Mouse (Mus musculus) heart, embryonic 16.5 days (tissue): ENCODE data around the gene Rps27. TPM values are rescaled to one million over a fixed set of nuclear protein-coding genes. Genes with fewer than 3 reads are reported as not detected.
"Not testable (repeated sequence)": the region's sequence is repeated elsewhere in the genome, so short reads cannot be mapped to it uniquely, and the experiment has no call there.

Experiments
- ATAC-seq: fragments of 200-750 bp; cut with Nextera tagmentation; replicated peaks from 2 replicates; pipeline ENCODE4 v1.8.0; 2017; ENCODE audit warnings: moderate number of reproducible peaks; ENCODE audit not compliant: insufficient read depth, low FRiP score; ENCODE audit errors: extremely low read depth
- H3K27ac ChIP-seq: fragments of 300-500 bp; sonication (generic); 2 replicates; pipeline ENCODE4 v1.5.1; 2014; ENCODE audit warnings: mild to moderate bottlenecking, low read length, control low read depth, moderate library complexity
- H3K27me3 ChIP-seq: fragments of 300-500 bp; sonication (generic); 2 replicates; pipeline ENCODE4 v1.6.1; 2014; ENCODE audit warnings: low read length, mixed read lengths; ENCODE audit not compliant: control insufficient read depth, insufficient read depth
- H3K36me3 ChIP-seq: fragments of 300-500 bp; sonication (generic); 2 replicates; pipeline ENCODE4 v1.6.1; 2014; ENCODE audit not compliant: control insufficient read depth, insufficient read depth
- H3K4me1 ChIP-seq: fragments of 300-500 bp; sonication (generic); 2 replicates; pipeline ENCODE4 v1.6.1; 2014; ENCODE audit warnings: low read length, mixed read lengths; ENCODE audit not compliant: control insufficient read depth, insufficient read depth
- H3K4me2 ChIP-seq: fragments of 300-500 bp; sonication (generic); 2 replicates; pipeline ENCODE4 v1.6.1; 2014; ENCODE audit warnings: low read depth, mild to moderate bottlenecking, control low read depth, low read length
- H3K4me3 ChIP-seq: fragments of 300-500 bp; sonication (generic); 2 replicates; pipeline ENCODE4 v1.5.1; 2014; ENCODE audit warnings: mild to moderate bottlenecking, control low read depth, low read length
- H3K9ac ChIP-seq: fragments of 300-500 bp; sonication (generic); 2 replicates; pipeline ENCODE4 v1.6.1; 2014; ENCODE audit warnings: low read length, control low read depth
- H3K9me3 ChIP-seq: fragments of 300-500 bp; sonication (generic); replicated peaks from 2 replicates; pipeline ENCODE4 v1.6.1; 2016; ENCODE audit warnings: low read length; ENCODE audit not compliant: control insufficient read depth
- WGBS: fragments of 180-500 bp; shearing (Covaris S2); extraction: QIAGEN DNeasy Blood & Tissue Kit; methylation state at CpG from one replicate; pipeline ENCODE4 v1.1.7; 2014; 5-methylcytosine and 5-hydroxymethylcytosine counted together
- polyA plus RNA-seq: library from polyadenylated mRNA; unstranded; fragments of >200 nt; fragmentation: Nextera tagmentation; extraction: Ambion mirVana; gene quantifications from 2 replicates; pipeline ENCODE4 v1.2.1, GENCODE M21; 2015

Gene Rps27
- polyA plus RNA-seq, 1 experiment from 2014 or later, result 468 TPM

GRCm38 (mm10) chr3:90252659-90253058, 39.2 kb upstream of the Rps27 start:
- not testable (repeated sequence) for H3K27me3 ChIP-seq, ATAC-seq, H3K4me3 ChIP-seq, H3K4me2 ChIP-seq, H3K27ac ChIP-seq, H3K9ac ChIP-seq, H3K9me3 ChIP-seq
- H3K36me3 ChIP-seq, result peaks cover 15% of the 10 kb centered on the region
- 82% methylated on average over 2 of the region's 2 CpGs for WGBS
- peaks cover 12% of the 10 kb centered on the region for H3K4me1 ChIP-seq

GRCm38 (mm10) chr3:90251731-90252226, 38.3 kb upstream of the Rps27 start:
- Histone ChIP-seq H3K4me1 (peaks cover 14% of the 10 kb centered on the region), H3K36me3 (peaks cover 12% of the 10 kb centered on the region)
- H3K4me2 ChIP-seq, H3K9me3 ChIP-seq, H3K27ac ChIP-seq, H3K27me3 ChIP-seq, ATAC-seq, H3K4me3 ChIP-seq, H3K9ac ChIP-seq: not testable (repeated sequence)
- 96% methylated on average over 11 of the region's 12 CpGs for WGBS

DNA sequence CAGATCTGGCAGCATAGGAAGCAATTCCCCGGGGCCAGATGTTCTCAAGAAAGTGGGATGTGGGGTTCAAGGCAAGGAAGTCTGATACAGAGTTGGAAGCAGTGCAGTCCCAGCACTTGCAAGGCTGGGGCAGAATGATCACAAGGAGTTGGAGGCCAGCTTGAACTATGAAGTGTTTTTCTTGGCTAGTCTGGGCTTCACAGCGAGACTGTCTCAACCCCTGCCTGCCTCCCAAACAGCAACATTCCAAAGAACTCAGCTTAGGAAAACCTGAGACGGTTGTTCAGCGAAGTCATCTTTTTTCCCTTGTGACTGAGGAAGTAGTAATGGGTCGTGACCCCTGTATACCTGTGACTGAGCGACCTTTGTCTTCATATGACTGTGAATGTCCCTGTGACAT, 37.3 kb upstream of the Rps27 start:
- no peak for ATAC-seq
- no peak overlapping the region for H3K27ac ChIP-seq
- H3K4me1 ChIP-seq, result peaks cover 14% of the 10 kb centered on the region
- no peaks in the 10 kb centered on the region for H3K27me3 ChIP-seq
- H3K9me3 ChIP-seq, result no peaks in the 10 kb centered on the region
- H3K9ac ChIP-seq, result no peak overlapping the region
- H3K36me3 ChIP-seq, result peaks cover 12% of the 10 kb centered on the region
- 75% methylated on average over 6 of the region's 6 CpGs for WGBS
- H3K4me2 ChIP-seq, result no peak overlapping the region
- no peak overlapping the region for H3K4me3 ChIP-seq

GRCm38 (mm10) chr3:90248746-90249100, 35.3 kb upstream of the Rps27 start:
- 2% methylated on average over 10 of the region's 10 CpGs for WGBS
- no peaks in the 10 kb centered on the region for H3K27me3 ChIP-seq
- H3K4me2 ChIP-seq, result peak overlapping the region; percentile 82
- H3K9me3 ChIP-seq, result no peaks in the 10 kb centered on the region
- peaks cover 9% of the 10 kb centered on the region for H3K4me1 ChIP-seq
- peak overlapping the region; percentile 92 for H3K9ac ChIP-seq
- peak; percentile 10; the same call in 1 of the 2 replicates for ATAC-seq
- H3K27ac ChIP-seq, result peak overlapping the region; percentile 95
- peak overlapping the region; percentile 93 for H3K4me3 ChIP-seq
- peaks cover 12% of the 10 kb centered on the region for H3K36me3 ChIP-seq

DNA sequence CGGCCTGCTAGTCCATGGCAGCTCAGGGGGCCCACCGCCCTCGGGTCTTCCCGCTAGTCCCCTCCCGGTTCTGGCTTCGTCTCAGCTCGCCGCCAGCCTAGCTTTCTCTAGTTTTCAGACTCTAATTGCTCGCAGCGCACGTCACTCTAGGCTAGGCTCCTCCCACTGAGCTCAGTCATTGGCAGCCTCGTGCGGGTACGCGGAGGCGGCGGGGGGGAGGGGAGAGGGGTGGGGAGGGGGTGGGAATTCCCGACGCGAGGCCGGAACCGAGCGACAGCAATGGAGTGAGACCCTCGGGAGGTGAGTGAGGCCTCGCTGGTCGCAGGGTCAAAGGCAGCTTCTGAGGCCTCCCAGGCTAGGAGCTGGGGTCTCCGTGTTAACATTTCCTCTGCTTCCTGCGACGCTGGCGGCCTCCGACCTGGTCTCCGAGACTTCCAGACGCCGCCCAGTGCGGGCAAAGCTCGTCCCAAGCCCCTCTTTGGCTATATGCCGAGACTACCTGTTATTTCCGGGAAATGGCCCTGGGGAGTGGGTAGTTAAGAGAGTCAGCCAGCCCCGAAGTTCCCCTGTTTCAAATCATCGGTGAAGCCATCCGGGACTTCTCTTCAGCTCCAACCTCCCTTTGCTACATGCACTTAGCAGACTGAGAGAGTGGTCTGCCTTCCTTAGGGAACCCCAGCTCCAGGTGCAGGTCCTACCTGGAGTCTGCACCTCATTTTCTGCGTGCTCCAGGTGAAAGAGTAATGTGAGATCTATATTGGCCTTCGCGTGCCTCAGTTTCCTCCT, 34.7 kb upstream of the Rps27 start, which contains the start of gene Slc39a1:
Gene Slc39a1 (plus strand): TSS at position 213 of the 786 bp plus-strand sequence.
- Histone ChIP-seq H3K9ac (peak within 1 kb of the TSS; percentile 92), H3K4me3 (peak within 1 kb of the TSS; percentile 93), H3K27ac (peak within 1 kb of the TSS; percentile 95), H3K4me1 (peaks cover 12% of the 10 kb centered on the region), H3K36me3 (peaks cover 12% of the 10 kb centered on the region), H3K4me2 (peak within 1 kb of the TSS; percentile 82), H3K9me3 (no peaks in the 10 kb centered on the region), H3K27me3 (no peaks in the 10 kb centered on the region)
- peak; percentile 92 for ATAC-seq
- WGBS, result under 1% methylated on average over 43 of the region's 44 CpGs

- H3K4me1 ChIP-seq, result peaks cover 17% of the 10 kb centered on the region
- H3K36me3 ChIP-seq, result peaks cover 12% of the 10 kb centered on the region
- no peaks in the 10 kb centered on the region for H3K9me3 ChIP-seq
- peak overlapping the region; percentile 63 for H3K9ac ChIP-seq
- no peak for ATAC-seq
- H3K4me2 ChIP-seq, result peak overlapping the region; percentile 82
- H3K27me3 ChIP-seq, result no peaks in the 10 kb centered on the region
- peak overlapping the region; percentile 95 for H3K27ac ChIP-seq
- WGBS, result 2% methylated on average over 3 of the region's 3 CpGs
- H3K4me3 ChIP-seq, result peak overlapping the region; percentile 93
Measured at GRCm38 (mm10) chr3:90247630-90247959, 34.1 kb upstream of the Rps27 start.

GRCm38 (mm10) chr3:90245406-90245805, 32.0 kb upstream of the Rps27 start:
- peaks cover 2% of the 10 kb centered on the region; the same call in 1 of the 2 replicates for H3K36me3 ChIP-seq
- WGBS, result 65% methylated on average over 2 of the region's 2 CpGs
- peaks cover 17% of the 10 kb centered on the region for H3K4me1 ChIP-seq
- no peak for ATAC-seq
- no peak overlapping the region for H3K4me3 ChIP-seq
- no peaks in the 10 kb centered on the region for H3K27me3 ChIP-seq
- no peaks in the 10 kb centered on the region for H3K9me3 ChIP-seq
- no peak overlapping the region for H3K4me2 ChIP-seq
- H3K27ac ChIP-seq, result no peak overlapping the region
- H3K9ac ChIP-seq, result no peak overlapping the region

DNA sequence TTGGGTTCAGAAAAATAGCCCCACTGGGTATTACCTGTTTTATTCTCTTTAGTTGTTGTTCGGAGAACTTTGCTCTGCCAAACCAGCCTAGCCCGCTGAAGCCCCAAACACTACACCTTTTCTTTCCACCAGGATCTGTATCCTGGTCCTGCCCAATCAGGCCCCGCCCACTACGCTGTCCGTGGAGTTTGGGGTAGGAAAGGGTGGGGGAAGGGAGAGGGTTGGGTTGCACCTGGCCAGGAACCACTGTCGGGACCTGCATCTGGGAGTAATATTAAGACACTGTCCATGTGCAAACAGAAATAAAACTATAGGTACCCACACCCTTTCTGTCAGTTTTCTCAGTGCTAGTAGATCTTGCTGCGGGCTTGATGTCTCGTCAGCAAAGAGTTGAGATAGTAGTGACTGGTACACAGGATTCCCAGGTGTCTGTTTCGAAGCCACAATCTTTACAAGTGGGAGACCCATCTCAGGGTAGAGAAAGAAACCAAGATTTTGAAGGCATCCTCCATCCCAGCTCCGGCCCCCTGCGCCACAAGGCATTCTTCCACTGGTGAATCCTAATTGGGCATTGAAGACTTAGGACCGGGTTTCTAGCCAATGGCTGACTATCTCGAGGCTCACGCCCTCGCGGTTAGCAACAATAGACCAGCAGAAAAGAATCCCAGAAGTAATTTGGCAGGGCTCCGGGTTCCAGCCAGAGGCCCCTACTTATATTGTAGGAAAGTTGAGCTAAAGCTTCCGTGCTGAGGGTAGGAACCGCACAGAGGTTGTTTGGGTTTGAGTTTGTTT, 29.7 kb upstream of the Rps27 start, which contains the start of gene Creb3l4:
Gene Creb3l4 (minus strand): TSS at position 529 of the 792 bp plus-strand sequence.
- Histone ChIP-seq H3K9ac (peak within 1 kb of the TSS; percentile 56), H3K4me3 (peak within 1 kb of the TSS; percentile 54), H3K36me3 (no peaks in the 10 kb centered on the region), H3K27me3 (no peaks in the 10 kb centered on the region), H3K4me1 (peaks cover 13% of the 10 kb centered on the region), H3K4me2 (peak within 1 kb of the TSS; percentile 78), H3K9me3 (no peaks in the 10 kb centered on the region), H3K27ac (peak within 1 kb of the TSS; percentile 56)
- WGBS, result 9% methylated on average over 19 of the region's 19 CpGs
- ATAC-seq, result peak; percentile 42
